Mouse (Mus musculus) kidney, postnatal 36 days (tissue): ENCODE results near the gene Gm5591.
"Not testable (repeated sequence)": the region's sequence is repeated elsewhere in the genome, so short reads cannot be mapped to it uniquely, and the experiment has no call there.

Experiments used
- DNase-seq, 2 experiments: peaks; one replicate each; pipeline ENCODE4 v3.0.0; 2021 to 2022; ENCODE audit warnings: mixed read lengths in 2 of 2

Gm5591 gene

GRCm38 (mm10) chr7:38528093-38528492 lies at the start of gene Gm5591:
Gm5591 (minus strand) TSS chr7:38528193.
- DNase-seq: not testable (repeated sequence)

GRCm38 (mm10) chr7:38488468-38488867 lies 39.5 kb downstream of the Gm5591 start:
- not testable (repeated sequence) for DNase-seq
